Mouse (Mus musculus) naive thymus-derived CD4-positive, alpha-beta T cell, adult 2 months (primary cell): Measurements from ENCODE around the gene Fam234b.

Experiments
- DNase-seq: peaks from one replicate; pipeline ENCODE4 v3.0.0-alpha.2; 2011; ENCODE audit warnings: low read depth

The Fam234b gene

DNA sequence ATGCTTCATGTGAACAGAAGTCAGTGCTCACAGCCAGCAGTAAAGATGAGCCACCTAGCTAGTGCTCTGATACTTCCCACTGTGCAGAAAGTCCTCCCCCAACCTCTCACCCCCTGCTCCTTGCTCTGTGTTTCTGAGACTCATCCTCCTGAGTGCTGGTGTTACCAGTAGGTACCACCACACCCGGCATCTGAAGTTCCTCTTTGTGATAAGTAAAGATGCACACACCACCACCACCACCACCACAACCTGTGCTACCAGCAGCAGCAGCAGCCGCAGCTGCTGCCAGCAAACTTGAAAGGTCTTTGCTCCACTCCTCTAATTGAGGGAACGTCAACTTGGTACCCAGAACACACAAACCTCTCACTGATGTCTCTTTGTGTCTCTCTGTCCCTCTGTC, 69.4 kb downstream of the Fam234b start:
- no peak for DNase-seq

DNA sequence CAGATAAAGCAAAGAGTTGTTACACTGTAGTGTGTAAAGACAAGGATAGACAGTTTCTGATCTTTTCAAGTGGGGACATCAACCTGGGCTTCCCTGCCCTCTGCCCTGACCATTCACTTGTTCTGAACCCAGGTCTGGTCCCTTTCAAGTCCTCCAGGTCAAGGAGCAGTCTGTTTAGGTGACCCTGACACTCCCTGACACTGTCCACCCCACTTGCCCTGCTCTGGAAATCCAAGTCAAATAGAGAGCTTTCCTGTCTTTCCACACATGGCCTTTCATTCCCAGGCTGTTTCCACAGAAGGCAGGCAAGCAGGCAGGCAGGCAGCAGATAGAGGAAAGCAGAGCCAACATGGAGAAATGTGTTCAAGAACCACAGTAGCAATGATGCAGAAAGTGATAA, 70.6 kb downstream of the Fam234b start:
- no peak for DNase-seq

DNA sequence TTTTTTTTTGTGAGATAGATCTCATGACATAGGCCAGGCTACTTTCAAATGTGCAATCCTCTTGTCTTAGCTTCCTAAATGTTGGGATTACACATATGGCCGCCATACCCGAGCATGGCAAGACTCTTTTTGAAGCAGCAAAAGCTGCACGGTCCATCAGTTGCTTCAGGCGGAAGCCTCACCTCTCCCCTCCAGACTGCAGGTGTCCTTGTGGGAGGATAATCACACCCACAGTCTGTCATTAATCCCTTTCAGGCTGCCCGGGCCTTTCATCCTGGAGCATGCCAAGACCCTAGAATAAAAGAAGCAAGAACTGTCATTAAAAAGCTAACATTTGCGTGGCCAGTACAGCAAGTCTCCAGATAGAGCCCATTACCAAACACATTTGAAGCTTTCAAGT, 71.8 kb downstream of the Fam234b start:
- no peak for DNase-seq

DNA sequence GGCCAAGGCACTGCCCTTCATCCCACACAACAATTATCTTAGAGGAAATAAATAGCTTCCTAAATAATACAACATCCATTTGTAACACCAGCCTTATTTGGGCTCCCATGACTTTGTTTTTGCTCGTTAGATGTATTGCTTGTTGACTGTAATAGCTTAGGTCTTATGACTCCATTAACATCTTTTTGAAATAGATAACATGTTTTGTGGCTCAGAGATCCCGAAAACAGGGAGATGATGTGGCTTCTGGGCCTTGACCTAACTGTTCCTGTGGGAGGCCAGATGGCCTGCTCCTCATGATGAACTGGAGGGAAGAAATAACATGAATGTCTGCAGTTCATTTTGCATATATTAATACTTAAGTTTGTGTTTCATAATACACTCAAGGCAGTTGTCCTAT, 74.0 kb downstream of the Fam234b start:
- DNase-seq = no peak

DNA sequence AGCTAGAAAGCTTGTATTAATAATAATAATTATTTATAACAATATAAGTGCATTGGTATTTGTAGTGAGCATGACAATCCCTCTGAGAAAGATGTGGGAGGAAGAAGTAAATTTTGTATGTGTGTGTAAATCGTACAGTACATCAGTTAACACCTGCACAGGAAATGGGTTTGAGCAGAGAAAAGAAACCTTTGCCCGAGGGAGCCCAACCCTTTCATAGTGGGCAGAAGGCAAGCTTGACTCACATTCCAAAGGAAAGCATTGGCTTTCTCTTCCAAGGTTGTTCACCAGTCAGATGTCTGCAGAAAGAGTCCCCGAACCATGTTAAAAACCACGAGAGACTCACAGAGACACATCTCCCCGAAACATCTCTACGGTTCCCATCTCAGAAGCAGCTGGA, 75.3 kb downstream of the Fam234b start:
- no peak for DNase-seq

DNA sequence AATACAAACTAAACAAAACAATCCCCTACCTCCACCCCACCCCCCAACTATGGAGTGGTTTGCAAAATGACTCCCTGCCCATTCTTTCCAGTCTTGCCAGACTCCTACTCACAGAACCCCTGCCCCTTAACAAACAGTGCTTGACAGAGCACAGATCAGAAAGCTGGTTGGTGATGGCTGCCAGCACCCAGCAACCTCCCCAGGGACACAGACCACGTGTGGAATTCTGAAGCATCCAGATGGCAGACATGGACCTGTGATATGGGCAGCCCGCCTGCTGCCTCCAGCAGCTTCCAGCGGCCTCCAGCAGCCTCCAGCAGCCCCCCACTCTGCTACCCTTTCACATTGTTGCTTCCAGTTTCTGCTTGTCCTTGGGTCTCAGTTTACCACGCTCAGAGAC, 77.5 kb downstream of the Fam234b start:
- no peak for DNase-seq

DNA sequence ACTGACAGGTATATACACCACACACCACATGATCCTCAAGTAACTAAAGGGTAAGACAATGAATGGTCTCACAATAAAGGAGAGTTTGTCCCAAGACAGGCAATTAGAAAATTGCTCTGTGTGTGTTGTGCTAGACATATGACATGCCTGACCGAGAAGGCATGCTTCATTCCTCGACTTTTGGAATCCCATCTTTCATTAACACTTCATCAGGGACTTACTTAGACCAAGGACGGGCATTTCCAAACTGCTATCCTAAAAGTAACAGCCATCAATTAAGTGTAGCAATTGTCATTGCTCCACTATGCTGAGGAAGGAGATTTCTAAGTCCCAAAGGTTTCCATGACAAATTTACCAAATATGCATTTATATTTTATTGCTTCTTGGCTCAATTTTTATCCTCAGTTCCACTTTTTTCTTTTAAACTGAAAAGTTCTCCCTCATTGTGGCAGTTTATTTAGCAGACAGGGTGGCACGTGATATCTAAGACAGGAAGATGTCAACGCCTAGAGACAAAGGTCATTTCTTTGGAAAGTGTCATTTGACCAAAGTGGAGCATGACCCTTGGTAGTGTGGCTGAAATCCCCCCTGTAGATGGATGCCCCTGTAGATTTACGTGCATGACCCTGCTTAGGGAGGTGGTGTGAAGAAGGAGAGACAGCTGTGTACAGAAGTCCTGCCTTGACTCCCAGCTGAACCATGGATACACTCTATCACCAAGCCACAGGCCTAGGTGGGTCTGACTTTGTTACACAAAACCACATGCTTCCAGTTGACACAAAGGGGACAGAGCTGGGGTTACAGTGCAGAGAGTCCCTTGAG, 78.9 kb downstream of the Fam234b start:
- DNase-seq = no peak

DNA sequence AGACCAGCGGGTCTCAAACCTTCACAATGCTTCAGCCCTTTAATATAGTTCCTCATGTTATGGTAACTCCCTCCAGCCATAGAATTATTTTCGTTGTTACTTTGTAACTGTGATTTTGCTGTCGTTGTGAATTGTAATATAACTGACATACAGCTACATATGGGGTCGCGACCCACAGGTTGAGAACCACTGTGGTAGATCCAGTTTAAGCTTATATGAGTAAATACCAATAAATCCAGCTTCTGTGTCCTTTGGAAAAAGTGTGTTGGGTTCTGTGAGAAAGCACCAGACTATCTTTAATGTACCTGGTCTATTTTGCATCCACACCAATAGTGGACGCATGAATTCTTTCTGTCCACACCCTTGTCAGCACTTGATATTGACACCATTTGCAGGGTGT, 80.5 kb downstream of the Fam234b start:
- DNase-seq = no peak

DNA sequence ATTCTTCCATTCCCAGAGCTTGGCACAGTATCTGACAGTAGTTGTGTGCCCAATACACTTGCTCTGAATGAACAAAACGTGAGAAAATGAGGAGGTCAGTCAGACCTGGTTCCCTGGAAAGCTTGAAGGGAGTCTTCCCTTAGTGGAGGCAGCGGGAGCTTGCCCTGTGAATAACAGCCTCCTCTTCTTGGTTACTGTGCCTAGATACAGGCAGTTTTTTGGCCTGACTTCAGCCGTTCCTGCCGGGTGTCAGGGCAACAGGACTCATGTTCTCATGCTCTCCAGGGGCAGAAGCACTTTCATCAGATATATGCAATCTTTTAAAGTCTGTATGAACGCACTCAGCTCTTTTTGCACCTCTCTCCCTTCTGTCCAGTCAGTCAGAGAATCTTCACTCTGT, 81.5 kb downstream of the Fam234b start:
- no peak for DNase-seq

DNA sequence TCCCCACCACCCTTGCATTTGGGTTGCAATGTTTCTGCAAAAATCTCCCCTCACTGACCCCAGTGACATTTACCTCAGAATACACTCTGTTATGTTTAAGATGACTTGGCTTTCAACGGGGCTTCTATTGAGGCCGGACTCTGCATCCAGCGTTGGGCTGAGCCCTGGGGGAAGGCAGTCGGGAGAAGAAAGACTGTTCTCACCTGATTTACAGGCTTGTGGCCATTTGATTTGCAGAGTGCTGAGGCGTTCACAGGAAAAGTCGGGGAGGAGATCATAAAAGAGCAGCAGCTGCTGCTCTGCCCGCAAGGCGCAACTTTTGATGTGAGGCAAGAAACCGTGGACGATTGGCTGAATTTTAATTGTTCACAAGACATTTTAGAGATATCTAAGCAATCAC, 82.1 kb downstream of the Fam234b start:
- no peak for DNase-seq

DNA sequence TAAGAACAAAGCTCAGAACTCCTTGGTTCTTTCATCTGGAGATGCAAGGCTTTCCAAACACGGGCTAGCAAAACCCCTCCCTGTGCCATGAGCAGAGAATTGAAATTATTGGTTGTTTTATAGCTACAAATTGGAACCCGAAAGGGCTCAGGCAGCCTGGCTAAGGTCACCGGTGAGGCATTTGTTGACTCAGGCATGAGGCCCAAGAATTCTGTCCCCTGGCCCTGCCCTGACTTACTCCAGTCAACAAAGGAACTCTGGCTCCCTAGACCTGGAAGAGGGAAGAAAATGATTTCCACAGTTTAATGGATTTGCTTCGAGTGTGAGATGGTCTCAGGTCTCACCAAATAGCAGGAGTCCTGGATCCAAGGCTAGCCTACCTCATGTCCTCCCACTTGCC, 94.6 kb downstream of the Fam234b start:
- DNase-seq = no peak

DNA sequence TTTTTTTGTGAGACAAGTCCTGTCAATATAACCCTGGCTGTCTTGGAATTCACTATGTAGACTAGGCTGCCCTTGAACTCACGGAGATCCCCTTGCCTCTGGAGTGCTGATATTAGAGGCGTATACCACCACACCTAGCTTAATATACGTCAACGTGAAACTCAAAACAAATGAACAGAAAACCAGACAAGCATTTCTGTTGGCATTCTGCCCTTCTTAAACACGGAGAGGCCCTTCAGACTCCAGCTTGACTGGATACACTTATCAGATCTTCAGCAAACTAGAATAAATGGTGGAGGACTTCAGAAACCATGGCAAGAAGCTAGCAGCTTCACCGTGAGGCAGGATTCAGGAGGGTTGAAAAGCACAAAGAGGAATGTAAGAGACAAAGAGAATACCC, 96.4 kb downstream of the Fam234b start:
- DNase-seq = no peak
